Mouse (Mus musculus) activated CD4-positive, CD25-positive, alpha-beta regulatory T cell, adult 4 months (primary cell): ENCODE measurements at regions not wholly inside any gene's neighbourhood (a gene's known extent, or its start where the extent isn't known, plus 50 kb on each side); places are given as distances from the start of the nearest gene placed in this dataset.
"Not testable (repeated sequence)": the region's sequence is repeated elsewhere in the genome, so short reads cannot be mapped to it uniquely, and the experiment has no call there.

Experiments
- ATAC-seq: one replicate; pipeline ENCODE4 v1.8.0; 2017

DNA sequence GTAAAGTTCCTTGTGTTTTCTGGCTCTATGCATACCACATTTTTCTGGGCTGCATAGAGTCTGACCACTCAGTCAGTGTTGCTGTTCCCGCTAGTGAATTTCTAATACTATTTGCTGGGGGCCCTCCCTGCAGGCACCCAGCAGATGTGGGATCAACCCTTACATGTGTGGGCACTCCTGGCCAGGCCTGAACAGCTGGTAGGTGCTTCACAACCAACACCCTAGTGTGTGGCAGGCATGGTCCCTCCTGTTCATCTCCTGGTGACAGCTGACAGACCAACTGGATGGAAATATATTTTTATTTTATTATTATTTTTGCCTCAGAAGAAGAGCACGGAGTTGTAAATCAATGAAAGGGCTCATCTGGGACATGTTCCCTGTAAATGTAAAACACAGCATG is 154.4 kb upstream of the Sulf2 start:
- ATAC-seq: no peak

DNA sequence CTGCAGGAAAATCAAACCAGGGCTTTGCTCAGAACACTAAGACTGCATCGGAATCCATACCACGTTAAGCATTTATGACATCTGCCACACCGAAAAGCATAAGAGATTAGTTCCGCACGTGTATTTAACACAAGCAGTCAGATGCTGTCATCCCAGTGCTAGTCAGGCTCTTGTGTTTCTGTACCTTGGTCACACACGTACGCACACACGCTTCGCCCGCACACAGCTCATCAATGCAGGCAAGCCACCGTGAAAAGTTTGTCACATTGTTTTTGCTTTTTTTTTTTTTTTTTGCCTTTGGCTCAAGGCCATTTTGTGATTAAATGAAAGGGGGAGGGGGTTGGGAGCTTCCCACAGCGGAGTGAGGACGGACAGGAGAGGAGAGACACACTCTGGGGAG is 152.1 kb upstream of the Sulf2 start:
- no peak for ATAC-seq

DNA sequence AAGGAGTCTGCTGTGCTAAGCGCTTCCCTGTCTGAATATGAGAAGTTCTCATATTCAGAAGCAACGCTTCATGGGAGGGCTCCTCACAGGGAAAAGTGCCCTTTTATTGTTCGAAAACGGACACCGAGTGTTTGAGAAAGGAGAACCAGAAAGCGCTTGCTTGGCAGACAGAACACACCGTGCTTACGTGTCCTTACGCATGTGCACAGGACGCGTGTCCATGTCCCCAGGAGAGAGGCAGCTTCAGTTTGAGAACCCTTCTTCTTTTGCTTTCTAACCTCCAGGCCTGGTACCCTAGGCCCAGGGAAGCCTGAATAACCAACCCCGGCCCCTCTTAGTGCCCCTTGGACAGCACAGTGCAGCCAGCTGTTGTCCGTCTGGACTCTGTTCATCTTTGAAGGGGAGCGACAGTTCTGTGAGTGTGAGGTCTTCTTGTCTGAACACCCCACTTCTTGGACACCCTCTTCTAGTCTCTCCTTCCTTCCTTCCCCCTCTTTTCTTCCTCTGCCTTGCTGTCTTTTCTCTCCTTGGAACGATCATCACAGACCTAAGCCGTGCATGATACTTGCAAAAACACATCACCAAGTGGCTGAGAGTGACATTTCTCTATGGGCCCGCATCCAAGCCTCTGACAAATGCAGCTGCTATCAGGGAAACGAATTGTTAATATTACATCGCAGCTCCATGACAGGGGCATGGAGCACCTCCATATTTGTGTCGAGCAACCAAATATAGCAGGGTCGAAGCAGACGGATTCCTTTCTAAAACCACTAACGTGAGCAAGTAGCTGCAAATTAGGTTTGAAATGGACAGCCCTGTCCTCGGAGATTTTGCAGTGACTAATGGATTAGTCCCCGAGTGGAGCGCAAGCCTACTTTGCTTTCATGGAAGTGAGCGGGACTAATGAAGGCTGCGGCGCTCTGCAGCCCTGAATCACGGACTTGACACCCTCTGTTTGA is 149.9 kb upstream of the Sulf2 start:
- no peak for ATAC-seq

DNA sequence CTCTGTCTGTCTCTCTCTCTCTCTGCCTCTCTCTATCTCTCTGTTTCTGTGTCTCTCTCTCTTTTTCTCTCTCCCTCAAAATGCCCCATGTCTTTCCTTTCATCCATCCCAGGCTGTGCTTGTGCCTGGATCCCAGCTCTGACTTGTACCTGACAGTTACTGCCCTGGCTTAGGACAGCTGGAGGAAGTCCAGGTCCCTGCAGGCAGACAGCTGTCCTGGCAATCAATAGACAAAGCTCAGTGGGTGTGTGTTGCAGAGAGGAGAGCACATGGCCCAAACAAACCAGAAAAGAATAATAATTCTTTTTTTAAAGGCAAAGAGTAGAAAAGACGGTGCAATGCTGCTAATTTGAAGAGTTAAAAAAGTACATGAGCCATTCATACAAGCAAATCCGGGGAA is 148.4 kb upstream of the Sulf2 start:
- ATAC-seq: no peak

DNA sequence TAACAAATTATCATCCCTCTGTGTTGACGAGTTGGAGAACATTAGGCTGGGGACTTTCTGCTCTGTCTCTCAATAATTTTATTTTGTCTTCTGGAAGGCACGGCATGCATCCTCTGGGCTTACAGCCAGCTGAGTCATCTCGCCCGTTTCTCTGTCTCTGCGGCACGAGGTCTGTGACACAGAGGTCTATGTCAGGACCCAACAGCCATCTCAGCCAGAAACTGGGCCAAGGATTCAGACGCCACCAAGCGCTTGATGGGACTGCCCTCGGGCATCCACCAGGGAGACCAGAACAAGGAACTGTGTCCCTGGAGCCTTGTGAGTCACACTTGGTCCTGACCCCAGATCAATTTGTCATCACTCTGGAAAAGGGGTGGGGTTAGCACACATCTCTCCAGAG is 145.7 kb upstream of the Sulf2 start:
- no peak for ATAC-seq

DNA sequence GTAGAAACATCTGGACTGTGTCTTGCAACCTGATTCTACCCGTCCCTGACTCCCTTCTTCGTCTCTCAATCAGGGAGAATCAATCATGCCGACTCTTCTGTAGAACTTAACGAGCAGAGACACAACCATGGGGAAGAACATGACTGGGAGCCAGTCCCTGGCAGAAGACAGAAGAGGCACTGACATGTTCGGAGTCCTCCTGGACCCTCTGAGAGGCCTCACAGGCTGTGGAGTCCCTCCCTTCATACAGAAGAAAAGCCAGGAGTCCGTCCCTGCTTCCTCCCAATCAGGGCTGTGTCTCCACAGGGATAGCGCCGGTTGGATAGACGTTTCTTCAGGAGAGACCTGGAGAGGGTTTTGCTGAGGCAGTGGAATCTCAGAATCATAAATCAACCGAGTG is 139.2 kb upstream of the Sulf2 start:
- no peak for ATAC-seq

DNA sequence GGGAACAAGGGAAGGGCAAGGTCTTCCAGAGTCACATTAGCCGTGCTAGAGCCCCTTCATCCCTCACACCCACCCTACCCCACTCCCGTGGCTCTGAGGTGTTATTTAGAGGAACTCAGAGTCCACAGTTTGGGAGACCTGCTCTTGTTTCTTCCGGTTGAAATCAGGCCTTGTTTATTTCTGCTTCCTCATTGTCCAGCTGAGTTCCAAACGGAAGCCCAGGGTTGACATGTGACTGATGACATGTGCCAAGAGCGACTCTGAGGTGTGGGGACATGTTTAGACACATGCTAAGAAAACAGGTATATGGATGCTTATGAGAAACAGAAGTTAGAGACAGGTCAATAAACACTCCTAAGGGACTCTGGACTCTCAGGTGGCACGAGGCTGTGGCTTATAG is 137.5 kb upstream of the Sulf2 start:
- no peak for ATAC-seq

DNA sequence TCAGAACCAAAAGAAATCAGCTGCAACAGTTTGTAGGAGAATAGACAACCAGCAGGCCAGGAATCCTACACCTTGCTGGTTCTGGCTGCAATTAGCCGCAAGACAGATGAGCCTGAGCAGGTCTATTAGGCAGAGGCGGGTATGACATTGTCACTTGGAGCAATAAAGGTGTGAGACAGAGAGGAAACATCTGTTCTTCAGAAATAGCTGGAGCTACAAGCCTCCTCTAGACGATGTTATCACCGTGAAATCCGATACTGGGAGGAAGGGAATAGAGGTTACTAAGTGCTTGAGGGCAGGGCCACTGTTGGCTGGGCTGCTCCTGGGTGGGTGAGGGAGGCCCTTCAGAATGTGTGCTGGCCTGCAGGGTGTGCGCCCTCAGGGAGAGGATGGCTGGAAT is 135.8 kb upstream of the Sulf2 start:
- no peak for ATAC-seq

DNA sequence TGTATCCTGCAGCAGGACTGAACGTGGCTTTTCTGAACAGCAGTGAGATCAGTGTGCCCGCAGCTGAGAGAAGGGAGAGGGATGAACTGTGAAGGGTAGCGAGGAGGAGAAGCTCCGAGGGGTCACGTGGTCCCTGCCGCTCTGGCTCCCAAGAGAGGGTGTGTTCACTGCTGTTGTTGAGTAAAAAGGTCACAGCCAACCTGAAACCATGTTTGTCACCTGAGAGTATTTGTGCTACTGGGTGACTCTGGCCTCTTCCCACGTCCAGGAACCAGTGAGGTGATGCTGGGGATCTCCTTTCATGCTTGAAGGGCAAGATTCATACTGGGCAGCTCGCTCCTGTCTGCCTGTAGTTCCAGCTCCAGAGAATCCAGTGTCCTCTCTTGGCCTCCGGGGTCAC is 135.4 kb upstream of the Sulf2 start:
- ATAC-seq: no peak

DNA sequence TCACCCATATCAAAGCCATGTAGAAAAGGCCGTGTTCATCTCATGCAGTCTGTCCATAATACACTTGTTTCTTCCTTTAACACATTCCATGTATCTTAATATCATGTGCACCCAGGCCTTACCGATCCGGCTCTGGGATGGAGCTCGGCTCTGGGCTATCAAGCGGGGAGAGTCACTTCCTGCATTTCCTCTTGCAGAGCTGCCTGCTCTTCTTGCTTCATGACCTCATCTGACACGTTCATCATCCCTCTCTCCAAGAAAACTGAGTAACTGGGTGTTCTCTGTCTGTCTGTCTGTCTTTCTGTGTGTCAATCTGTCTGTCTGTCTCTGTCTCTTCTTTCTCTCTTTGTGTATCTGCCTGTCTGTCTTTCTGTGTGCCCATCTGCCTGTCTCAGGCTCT is 133.7 kb upstream of the Sulf2 start:
- ATAC-seq: no peak

DNA sequence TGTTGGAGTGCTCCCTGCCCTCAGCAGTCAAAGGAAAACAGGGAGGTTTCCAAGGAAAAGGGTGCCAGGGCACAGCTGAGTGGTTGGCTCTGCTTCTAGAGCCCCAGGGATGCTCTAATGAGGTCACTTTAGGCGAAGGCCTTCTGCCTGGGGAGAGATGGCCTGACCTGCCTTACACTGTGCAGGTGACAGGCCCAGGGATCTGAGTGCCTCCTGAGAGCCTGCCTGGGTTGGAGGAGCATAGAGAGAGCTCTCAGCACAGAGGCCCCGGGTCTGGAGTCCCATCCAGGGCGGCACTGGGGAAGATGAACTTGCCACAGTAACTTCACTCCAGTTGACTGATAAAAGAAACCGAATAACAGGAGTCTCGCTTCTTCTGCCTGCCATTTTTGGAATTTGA is 125.7 kb upstream of the Sulf2 start:
- not testable (repeated sequence) for ATAC-seq

DNA sequence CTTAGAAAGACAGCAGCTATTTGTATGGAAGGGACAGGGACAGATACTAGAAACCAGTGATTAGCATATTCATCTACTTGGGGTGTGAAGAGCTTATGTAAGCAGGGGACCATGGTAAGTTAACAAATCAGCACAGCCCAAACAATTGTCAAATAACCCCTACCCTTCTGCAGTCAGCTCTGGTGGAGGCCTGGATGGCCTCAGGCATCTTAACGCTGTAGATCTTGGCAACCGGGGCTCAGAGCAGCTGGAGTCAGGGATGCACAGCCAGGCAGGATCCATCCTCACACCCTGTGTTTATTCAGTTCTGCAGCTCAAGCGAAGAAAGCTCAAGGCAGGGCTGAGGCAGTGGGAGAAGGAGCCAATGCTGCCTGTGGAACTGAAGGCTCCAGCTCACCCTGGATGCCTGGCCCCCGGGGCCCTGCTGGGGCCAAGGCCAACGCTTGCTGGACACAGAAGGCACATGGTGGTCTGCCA is 125.2 kb upstream of the Sulf2 start:
- no peak for ATAC-seq

DNA sequence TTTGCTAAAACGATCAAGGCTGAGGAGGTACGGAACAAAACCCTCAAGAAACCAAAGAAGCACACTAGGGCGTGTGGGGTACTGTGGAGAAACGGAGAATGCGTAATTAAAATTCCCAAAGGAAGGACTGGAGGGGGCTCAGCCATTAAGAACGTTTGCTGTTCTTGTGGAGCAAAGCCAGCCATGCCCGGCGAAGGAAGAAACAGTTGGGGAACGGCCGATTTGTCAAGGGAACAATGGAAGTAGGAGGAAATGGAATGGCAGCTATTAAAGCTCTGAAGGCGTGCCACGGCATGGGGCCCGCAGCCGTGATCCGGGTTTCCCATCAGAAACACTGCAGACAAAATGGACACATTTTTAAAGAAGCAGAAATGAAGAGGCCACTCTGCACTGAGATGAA is 124.2 kb upstream of the Sulf2 start:
- ATAC-seq: no peak

DNA sequence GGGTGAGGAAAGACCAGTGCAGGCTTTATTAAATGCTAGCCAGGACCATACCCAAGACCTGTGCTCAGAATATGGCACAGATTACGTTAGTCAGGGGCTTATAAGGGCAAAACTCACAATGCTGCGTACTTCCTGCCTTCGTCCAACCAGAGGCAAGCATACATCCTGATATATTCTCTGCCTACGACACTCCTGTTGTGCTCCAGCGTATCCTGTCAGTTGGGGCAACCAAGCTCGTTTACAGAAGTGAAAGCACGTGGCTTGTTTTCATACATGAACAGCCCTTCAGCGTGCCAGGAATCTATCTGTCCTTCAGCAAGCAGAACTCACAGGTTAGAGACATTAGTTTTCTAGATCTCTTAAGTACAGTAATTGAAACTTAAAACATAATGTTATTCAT is 119.9 kb upstream of the Sulf2 start:
- no peak for ATAC-seq

DNA sequence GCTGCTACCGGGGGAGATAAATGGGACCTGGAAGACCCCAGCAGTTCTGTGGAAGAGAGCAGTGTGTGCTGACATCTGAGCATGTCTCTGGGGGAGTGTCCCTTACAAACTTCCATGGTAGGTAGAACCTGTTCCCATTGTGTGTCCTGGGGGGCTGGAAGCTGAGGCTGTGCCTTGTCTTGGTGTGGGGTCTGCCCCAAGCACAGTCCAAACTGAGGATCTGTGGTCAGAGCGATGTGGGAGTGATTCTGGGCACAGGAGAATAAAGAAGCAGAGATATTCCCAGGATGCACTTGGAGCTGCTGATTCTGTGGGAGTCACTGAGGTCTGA is 118.5 kb upstream of the Sulf2 start:
- ATAC-seq: no peak

DNA sequence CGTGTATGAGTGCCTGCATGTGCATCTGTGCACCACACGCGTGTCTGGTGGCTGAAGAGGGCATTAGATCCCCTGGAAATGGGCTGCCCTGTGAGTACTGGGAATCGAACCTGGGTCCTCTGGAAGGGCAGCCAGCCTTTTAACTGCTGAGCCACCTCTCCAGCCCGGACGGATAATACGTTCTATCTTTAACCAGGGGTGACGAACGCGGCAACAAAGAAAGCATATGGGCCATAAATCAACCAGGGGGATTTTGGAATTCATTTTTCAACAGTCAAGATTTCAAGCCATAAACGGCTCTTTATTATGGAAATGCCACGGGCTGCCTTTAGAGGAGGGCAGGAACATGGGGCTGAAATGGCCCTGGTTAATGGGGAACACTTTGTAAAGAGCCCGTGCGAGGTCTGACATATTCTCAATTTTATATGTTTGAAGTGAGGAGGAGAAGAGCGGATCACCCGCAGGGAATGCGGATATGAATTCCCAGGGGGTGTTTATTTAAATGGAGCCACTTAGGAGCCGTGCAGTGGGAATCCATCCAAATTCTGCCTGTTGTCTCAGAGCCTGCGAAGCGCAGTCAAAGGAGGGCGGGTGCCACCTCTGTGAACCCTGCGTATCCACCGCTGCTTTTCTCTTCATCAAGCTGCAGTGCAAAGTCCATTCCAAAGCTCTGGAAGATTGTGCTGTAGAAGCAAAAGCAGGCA is 118.0 kb upstream of the Sulf2 start:
- ATAC-seq: no peak

DNA sequence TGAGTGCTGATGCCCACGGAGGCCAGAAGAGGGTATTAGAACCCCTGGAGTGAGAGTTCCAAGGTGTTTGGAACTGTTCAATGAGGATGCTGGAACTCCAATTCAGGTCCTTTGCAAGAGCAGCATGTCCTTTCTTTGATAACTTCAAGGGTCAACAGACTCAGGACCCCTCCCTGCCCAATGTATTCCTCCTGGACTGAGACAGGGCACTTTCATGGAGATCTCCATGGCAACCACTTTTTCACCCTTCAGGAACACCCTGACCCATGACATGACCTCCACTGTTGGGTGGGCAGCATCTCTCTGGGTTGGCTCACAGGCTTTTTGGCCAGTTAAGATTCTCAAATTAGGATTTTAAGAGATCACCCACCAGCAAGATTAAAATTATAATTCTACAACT is 117.4 kb upstream of the Sulf2 start:
- no peak for ATAC-seq

DNA sequence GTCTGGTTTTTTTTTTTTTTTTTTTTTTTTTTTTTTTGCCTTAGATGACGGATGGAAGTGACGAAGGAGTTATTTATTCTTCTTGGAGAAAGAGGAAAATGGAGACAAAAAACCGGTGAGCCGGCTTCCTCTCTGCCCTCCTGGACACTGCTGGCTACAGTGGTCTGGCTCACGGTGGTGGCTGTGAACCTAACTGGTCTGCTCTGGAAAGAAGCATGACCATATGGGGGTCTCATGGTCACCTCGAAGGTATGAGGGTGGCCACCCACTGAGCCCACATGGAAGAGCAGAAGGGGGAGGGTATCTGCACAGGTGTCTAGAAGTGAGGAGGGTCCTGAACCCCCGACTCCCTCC is 116.7 kb upstream of the Sulf2 start:
- ATAC-seq: no peak

DNA sequence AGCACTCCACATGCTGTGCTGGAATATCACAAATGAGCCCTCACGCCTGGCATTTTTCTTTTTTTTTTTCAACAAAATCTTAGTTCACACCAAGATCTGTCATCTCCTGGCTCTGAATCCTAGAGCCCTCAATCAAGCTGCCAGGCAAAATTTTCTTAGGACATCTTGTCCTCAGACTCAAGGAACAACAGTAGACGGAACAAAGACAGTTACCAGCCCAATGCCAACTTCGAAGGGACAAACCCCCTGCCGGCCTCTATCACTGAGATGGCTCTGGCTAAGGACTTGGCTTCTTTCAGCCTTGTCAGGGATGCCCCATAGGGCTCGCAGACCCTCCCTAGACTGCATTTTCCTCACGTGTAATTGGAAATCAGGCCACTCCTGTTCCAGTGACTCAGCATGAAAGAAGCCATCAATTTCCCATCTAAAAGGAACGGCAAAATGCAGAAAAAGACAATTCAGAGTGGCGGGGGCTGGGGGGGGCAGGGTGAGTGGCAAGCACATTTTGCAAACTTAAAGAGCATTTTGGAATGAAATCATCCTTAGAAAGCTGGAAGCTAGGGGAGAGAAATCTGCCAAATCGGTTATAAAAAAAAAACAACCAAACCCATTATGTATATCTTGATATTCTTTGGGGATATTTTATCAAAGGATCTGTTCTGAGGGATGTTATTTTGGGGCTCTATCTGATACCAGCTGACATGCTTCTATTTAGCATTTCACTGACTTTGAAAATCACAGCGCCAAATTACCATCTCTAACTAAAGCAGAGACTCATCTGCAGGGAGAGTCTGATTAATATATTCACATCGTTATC is 116.1 kb upstream of the Sulf2 start:
- no peak for ATAC-seq

DNA sequence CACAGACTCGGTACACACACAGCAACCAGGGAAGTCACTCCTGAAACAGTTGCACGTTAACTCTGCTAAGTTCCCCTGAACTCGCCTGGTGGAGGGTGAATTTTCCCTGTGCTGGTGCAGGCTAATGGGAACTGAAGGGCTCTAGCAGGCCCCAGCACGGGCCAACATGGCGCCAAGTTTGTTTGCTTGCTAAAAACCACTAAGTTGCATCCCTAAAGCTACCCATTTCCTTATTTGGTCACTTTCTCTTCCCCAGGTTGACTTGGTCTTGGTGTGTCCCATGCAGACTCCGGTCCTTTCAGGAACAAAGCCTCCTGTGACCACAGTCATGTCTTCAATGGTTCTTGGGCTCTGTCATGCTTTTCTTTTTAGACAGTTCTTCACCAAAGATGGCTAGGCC is 114.5 kb upstream of the Sulf2 start:
- ATAC-seq: no peak

DNA sequence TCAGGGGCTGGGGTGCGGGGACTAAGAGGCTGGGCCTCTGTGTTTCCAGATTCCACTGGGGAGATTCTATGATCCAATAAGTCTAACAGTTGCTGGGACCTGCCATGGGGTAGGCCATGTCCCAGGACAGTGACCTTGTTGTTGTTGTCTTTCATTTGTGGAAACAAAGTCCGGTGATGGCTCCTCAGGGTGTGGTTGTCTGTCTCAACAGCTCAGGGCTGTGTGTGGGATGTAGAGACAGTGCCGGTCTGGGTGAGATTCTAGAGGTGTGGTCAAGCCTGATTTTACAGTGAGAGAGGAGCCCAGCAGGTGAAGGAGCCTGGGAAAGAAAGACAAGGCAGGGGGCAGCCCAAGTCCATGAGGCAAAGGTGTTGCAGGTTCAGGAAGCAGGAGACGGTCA is 111.5 kb upstream of the Sulf2 start:
- no peak for ATAC-seq

DNA sequence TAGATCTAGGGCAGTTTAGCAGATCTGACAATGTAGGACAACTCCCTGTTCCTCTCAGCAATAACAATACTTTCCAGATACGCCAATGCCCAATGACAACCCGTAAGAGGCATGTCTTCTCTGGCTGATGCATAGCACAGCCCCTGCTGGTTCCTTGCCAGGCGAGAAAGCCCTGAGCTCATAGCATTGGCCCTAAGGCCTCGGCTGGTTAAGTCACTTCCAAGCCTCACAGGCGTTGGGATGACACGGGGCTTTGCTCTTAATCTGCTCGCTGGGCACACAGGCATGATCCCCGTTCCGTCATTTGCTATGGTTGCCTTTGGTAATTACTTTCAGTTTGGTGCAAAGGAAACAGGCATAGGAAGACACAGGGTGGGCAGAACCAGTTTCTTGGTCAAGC is 111.0 kb upstream of the Sulf2 start:
- ATAC-seq: no peak

DNA sequence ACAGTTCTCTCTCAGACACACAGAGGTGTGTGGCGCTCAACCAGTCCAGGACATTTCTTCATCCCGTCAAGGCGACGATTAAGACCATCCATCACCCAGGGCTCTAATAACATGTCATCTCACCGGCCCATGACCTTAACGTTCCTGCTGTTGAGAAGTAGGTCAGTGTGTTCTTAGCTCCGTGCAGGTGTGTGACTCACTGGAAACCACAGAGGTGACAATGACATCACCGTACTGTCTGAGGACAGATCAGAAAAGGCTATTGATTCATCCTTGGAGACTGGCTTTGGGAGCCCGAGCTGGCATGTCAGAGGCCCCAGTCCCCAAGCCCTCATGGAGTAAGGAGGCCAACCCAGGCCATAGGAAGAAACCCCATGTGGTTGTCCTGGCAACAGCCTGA is 109.3 kb upstream of the Sulf2 start:
- ATAC-seq: no peak

DNA sequence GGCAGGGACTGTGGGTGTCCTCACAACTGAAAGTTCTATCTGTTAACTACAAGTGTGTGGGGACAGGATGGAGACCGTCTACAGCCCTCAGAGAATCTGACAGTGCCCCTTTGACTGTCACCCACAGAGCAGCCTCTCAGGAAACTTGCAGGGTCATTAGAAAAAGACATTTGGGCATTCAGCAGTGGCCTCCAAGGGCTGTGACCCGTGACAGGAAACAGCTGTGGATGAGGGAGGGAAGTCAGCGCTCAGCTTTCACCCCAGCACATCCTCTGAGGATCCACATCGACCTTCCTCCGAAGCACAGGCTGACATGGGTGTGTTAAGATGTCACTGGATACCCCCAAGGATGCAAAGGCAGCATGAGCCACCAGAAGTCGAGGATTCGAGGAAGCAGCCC is 106.3 kb upstream of the Sulf2 start:
- ATAC-seq: no peak
